Mouse (Mus musculus) intestine, embryonic 14.5 days (tissue): ENCODE data around the gene Leng9. TPM values are rescaled to one million over a fixed set of nuclear protein-coding genes. Genes with fewer than 3 reads are reported as not detected.
A peak's percentile ranks its signal among the peaks of the same experiment; 100 is the strongest.

ENCODE experiments used
- ATAC-seq: fragments of 200-750 bp; cut with Nextera tagmentation; replicated peaks from 2 replicates; pipeline ENCODE4 v1.8.0; 2017; ENCODE audit warnings: low read depth, moderate number of reproducible peaks, moderate TSS enrichment, moderate library complexity; ENCODE audit not compliant: low FRiP score, low TSS enrichment
- DNase-seq: peaks from one replicate; pipeline ENCODE4 v3.0.0-alpha.2; 2018; ENCODE audit warnings: low spot score
- H3K27ac ChIP-seq: fragments of 300-500 bp; sonication (generic); 2 replicates; pipeline ENCODE4 v1.5.1; 2014; ENCODE audit warnings: low read depth, mild to moderate bottlenecking, control low read depth
- H3K27me3 ChIP-seq: fragments of 300-500 bp; sonication (generic); replicated peaks from 2 replicates; pipeline ENCODE4 v1.6.1; 2014; ENCODE audit warnings: low read length, control low read depth; ENCODE audit not compliant: control insufficient read depth, insufficient read depth
- H3K36me3 ChIP-seq: fragments of 300-500 bp; sonication (generic); 2 replicates; pipeline ENCODE4 v1.6.1; 2014; ENCODE audit warnings: low read length, control low read depth; ENCODE audit not compliant: control insufficient read depth, insufficient read depth
- H3K4me1 ChIP-seq: fragments of 300-500 bp; sonication (generic); replicated peaks from 2 replicates; pipeline ENCODE4 v1.6.1; 2014; ENCODE audit warnings: low read length, control low read depth, mixed read lengths; ENCODE audit not compliant: control insufficient read depth, insufficient read depth
- H3K4me2 ChIP-seq: fragments of 300-500 bp; sonication (generic); 2 replicates; pipeline ENCODE4 v1.6.1; 2014; ENCODE audit warnings: low read length
- H3K4me3 ChIP-seq: fragments of 300-500 bp; sonication (generic); 2 replicates; pipeline ENCODE4 v1.5.1; 2014; ENCODE audit warnings: low read depth, low read length, control low read depth, mixed read lengths
- H3K9ac ChIP-seq: fragments of 300-500 bp; sonication (generic); 2 replicates; pipeline ENCODE4 v1.6.1; 2014; ENCODE audit warnings: mild to moderate bottlenecking, low read length
- H3K9me3 ChIP-seq: fragments of 300-500 bp; sonication (generic); 2 replicates; pipeline ENCODE4 v1.6.1; 2016; ENCODE audit warnings: low read length, control low read depth; ENCODE audit not compliant: control insufficient read depth
- whole genome bisulfite sequencing: fragments of 180-500 bp; shearing (Covaris S2); extraction: QIAGEN DNeasy Blood & Tissue Kit; methylation state at CpG from one replicate; pipeline ENCODE4 v1.1.7; 2014; 5-methylcytosine and 5-hydroxymethylcytosine counted together
- polyA plus RNA-seq: library from polyadenylated mRNA; unstranded; fragments of >200 nt; fragmentation: Nextera tagmentation; extraction: Ambion mirVana; gene quantifications from 2 replicates; pipeline ENCODE4 v1.2.1, GENCODE M21; 2014

Leng9 gene
- polyA plus RNA-seq, 1 experiment from 2014 or later: 2.7 TPM

- Histone ChIP-seq H3K36me3 (no peaks in the 10 kb centered on the region), H3K27me3 (peaks cover 8% of the 10 kb centered on the region; the same call in 1 of the 2 replicates), H3K9ac (no peak overlapping the region), H3K4me3 (no peak overlapping the region), H3K9me3 (no peaks in the 10 kb centered on the region), H3K4me2 (no peak overlapping the region), H3K4me1 (0 out of 2 replicates have a peak, but pooled peaks cover 5% of the 10 kb centered on the region), H3K27ac (no peak overlapping the region)
- ATAC-seq (no peak), DNase-seq (no peak)
- 43% methylated on average over 4 of the region's 4 CpGs for whole genome bisulfite sequencing
Observed at GRCm38 (mm10) chr7:4154976-4155375, 4.8 kb upstream of the Leng9 start.

GRCm38 (mm10) chr7:4154356-4154755 is 4.2 kb upstream of the Leng9 start:
- no peak for ATAC-seq
- WGBS: 91% methylated on average over 5 of the region's 5 CpGs

GRCm38 (mm10) chr7:4151241-4151640 is 1.1 kb upstream of the Leng9 start:
- no peak overlapping the region for H3K27ac ChIP-seq
- H3K27me3 ChIP-seq: peaks cover 8% of the 10 kb centered on the region; the same call in 1 of the 2 replicates
- 26% methylated on average over 22 of the region's 22 CpGs for WGBS
- DNase-seq (no peak), ATAC-seq (no peak)
- H3K36me3 ChIP-seq: peaks cover 17% of the 10 kb centered on the region
- peaks cover 19% of the 10 kb centered on the region for H3K4me1 ChIP-seq
- H3K4me3 ChIP-seq: no peak overlapping the region
- H3K9ac ChIP-seq: no peak overlapping the region
- H3K9me3 ChIP-seq: no peaks in the 10 kb centered on the region
- peak overlapping the region; percentile 86 for H3K4me2 ChIP-seq

More at GRCm38 (mm10) chr7:4154356-4154755, 4.2 kb upstream of the Leng9 start:
- 0 out of 2 replicates have a peak, but pooled peaks cover 7% of the 10 kb centered on the region for H3K4me1 ChIP-seq
- peaks cover 8% of the 10 kb centered on the region; the same call in 1 of the 2 replicates for H3K27me3 ChIP-seq
- H3K9ac ChIP-seq: no peak overlapping the region
- no peak overlapping the region for H3K4me3 ChIP-seq
- H3K9me3 ChIP-seq: no peaks in the 10 kb centered on the region
- no peak for DNase-seq
- H3K4me2 ChIP-seq: no peak overlapping the region
- no peaks in the 10 kb centered on the region for H3K36me3 ChIP-seq
- no peak overlapping the region for H3K27ac ChIP-seq

GRCm38 (mm10) chr7:4150811-4151221 is 642 bp upstream of the Leng9 start:
- Histone ChIP-seq H3K36me3 (peaks cover 21% of the 10 kb centered on the region), H3K4me1 (peaks cover 19% of the 10 kb centered on the region), H3K27me3 (peaks cover 8% of the 10 kb centered on the region; the same call in 1 of the 2 replicates), H3K27ac (peak overlapping the region; percentile 94; the same call in 1 of the 2 replicates), H3K9ac (no peak overlapping the region), H3K4me3 (no peak overlapping the region), H3K4me2 (peak overlapping the region; percentile 86), H3K9me3 (no peaks in the 10 kb centered on the region)
- ATAC-seq (peak; percentile 50), DNase-seq (peak; percentile 67)
- 16% methylated on average over 14 of the region's 14 CpGs for WGBS

DNA sequence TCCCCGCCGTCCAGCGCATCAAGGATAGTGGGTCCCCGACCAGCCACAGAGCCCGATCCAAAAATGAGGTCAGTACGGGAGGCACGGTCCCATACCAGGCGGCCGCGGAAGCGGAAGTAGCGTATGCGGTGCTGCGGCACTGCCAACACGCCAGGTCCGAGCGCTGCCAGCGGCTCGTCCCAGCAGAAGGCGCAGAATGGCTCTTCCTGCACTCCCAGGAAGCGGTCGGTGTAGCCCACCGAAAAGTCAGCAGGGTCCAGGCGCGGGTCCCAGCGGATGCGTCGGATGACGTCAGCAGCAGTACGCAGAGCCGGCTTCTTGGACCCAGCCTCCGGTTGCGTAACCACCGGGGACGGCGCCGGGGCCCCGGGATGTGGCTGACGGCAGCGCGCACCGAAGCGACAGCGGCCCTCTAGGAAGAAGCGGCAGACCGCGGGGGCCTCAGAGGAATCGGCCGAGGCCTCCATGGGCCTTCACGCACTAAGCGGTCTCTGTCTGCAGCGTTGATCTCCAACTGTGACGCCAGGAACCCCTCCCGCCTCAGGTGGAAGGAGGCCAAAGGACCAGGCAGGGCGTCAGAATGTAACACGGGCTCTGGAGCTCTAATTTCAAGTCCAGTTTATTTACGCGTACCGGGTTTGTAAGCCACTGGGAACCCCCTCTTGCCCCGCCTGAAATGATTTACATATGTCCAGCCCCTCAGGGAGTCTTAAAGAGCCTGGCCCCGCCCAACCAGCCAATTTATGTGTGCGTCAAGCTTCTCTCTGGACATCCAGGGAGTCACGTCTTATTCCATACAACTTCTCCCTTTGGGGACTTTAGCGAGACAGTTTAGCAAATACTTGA is 742 bp downstream of the Leng9 start:
- Histone ChIP-seq H3K4me1 (peaks cover 19% of the 10 kb centered on the region), H3K9me3 (no peaks in the 10 kb centered on the region), H3K4me2 (peak overlapping the region; percentile 86), H3K4me3 (peak overlapping the region; percentile 74), H3K9ac (peak overlapping the region; percentile 74), H3K27me3 (peaks cover 8% of the 10 kb centered on the region; the same call in 1 of the 2 replicates), H3K27ac (peak overlapping the region; percentile 94), H3K36me3 (peaks cover 35% of the 10 kb centered on the region)
- WGBS: under 1% methylated on average over 64 of the region's 64 CpGs
- peak; percentile 70 for ATAC-seq
- peak; percentile 85 for DNase-seq

DNA sequence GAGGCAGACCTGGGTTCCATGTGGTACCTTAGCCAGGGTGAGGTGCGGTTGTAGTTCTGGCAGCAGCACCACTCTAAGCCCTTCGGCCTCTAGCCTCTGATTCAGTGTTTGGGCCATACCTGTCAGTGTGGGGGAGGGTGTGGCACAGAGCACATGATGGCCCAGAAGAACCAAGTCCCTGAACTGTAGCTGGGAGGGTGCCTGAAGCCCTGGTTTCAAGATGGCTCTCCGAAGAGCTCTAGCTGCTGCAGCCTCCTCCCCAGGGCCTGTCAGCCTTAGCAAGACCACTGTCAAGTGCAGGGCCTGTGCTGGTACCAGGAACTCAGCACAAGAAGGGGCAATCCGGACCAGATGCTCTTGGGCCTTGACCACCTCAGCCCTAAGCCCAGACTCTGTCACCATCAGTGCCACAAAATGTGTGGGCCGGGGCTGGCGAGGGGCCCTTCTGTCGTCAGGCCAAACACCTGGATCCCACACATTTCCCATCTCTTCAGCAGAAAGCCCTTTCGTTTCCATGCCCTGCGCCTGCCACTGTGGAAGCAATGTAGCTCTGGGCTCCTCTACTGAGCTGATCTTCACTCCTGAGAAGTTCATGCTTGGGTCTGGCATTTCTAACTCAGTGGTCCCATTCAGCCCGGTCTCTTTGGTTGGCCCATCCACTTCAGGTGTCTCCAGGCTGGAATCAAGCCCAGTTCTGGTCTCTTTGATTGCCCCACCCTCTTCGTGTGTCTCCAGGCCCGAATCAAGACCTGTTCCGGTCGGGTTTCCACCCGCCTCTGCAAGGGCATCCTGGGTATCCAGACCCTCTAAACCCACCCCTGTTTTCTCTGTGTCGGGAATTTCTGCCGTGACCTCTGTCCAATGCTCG is 1.6 kb downstream of the Leng9 start:
- ATAC-seq: no peak; the same call in 1 of the 2 replicates
- 30% methylated on average over 18 of the region's 18 CpGs for WGBS
- H3K4me2 ChIP-seq: peak overlapping the region; percentile 86

DNA sequence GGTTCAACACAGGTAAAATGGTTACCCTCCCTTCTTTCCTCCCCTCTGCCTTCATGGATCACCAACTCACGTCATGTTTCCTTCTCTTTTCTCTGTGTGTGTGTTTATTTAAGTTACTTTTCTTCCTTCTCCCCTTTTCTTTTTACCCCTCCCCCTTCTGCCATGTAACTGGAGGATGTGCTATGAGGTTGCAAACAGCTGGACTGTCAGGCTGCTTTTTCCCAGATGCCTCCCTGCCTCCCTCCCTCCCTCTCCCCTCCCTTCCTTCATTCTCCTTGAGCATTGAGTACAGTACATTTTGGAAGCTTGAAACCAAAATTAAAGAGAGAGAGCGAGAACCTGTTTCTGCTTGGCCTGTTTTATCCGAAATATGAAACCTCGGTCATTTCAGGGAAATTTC is 2.3 kb downstream of the Leng9 start:
- ATAC-seq: no peak
- no peak overlapping the region for H3K27ac ChIP-seq

More for the DNA sequence above, 1.6 kb downstream of the Leng9 start:
- H3K9ac ChIP-seq: peak overlapping the region; percentile 74
- peaks cover 43% of the 10 kb centered on the region for H3K36me3 ChIP-seq
- H3K27me3 ChIP-seq: peaks cover 8% of the 10 kb centered on the region; the same call in 1 of the 2 replicates
- peak overlapping the region; percentile 94 for H3K27ac ChIP-seq
- no peaks in the 10 kb centered on the region for H3K9me3 ChIP-seq
- H3K4me3 ChIP-seq: peak overlapping the region; percentile 74
- DNase-seq: peak; percentile 52
- H3K4me1 ChIP-seq: peaks cover 19% of the 10 kb centered on the region

DNA sequence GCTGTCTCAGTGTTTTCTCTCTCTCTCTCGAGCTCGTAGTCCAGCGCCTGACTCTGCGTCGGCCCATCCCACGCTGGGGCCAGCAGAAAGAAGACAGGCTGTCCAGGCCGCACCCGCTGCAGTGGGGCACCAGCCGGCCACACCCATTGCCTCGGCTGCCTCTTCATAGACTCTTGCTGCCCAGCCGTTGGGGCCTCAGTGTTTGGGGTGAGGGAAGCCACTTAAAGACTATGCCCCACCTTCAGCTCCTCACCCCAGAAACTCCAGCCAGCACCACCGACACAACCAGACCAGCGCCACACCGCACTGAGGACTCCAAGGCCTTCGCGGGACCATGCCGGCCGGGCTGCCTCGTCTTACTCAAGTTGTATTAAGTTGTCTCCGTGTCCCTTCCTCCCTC is 2.8 kb downstream of the Leng9 start:
- Histone ChIP-seq H3K27me3 (peaks cover 6% of the 10 kb centered on the region; the same call in 1 of the 2 replicates), H3K4me2 (no peak overlapping the region), H3K4me1 (peaks cover 19% of the 10 kb centered on the region), H3K9me3 (no peaks in the 10 kb centered on the region), H3K9ac (no peak overlapping the region), H3K4me3 (no peak overlapping the region), H3K27ac (no peak overlapping the region), H3K36me3 (peaks cover 55% of the 10 kb centered on the region)
- DNase-seq: no peak
- WGBS: 87% methylated on average over 20 of the region's 20 CpGs
- ATAC-seq: no peak

More for the DNA sequence above, 2.3 kb downstream of the Leng9 start:
- H3K36me3 ChIP-seq: peaks cover 51% of the 10 kb centered on the region
- H3K9ac ChIP-seq: no peak overlapping the region
- H3K4me2 ChIP-seq: no peak overlapping the region
- H3K4me1 ChIP-seq: peaks cover 19% of the 10 kb centered on the region
- WGBS: 75% methylated on average over 4 of the region's 4 CpGs
- no peak overlapping the region for H3K4me3 ChIP-seq
- H3K9me3 ChIP-seq: no peaks in the 10 kb centered on the region
- peaks cover 6% of the 10 kb centered on the region; the same call in 1 of the 2 replicates for H3K27me3 ChIP-seq
- DNase-seq: no peak
